Comparison of ENCODE assay signal across 12 mouse cellular contexts in genomic region chr7:25087256-25087912, GRCm38 (mm10). TPM values are rescaled to one million over a fixed set of nuclear protein-coding genes. Genes with fewer than 3 reads are reported as not detected.
DNase-seq lines count a peak whose midpoint lies in the region; ATAC-seq lines count a peak whose summit lies in the region.
"Had no signal": no experiment of that assay in that cellular context is flagged by ENCODE, and none has a peak within 500 bp of the region (broad histone marks: within the 10 kb centered on the region; RNA-seq: fewer than 3 reads in every experiment).

No protein-coding gene starts in this region.

- H3K27me3 ChIP-seq in midbrain, embryonic 10.5 days (ENCODE audit: low read depth, poor library complexity, severe bottlenecking): no peaks in the 10 kb centered on the region; the same call in 1 of the 2 replicates
- H3K27me3 ChIP-seq in midbrain, embryonic 16.5 days (ENCODE audit: control insufficient read depth, insufficient read depth, low read depth, low read length): no peaks in the 10 kb centered on the region
- H3K27me3 ChIP-seq in embryonic facial prominence, embryonic 13.5 days: no peaks in the 10 kb centered on the region; the same call in 1 of the 2 replicates
- no peaks in the 10 kb centered on the region for H3K27me3 ChIP-seq in midbrain, embryonic 13.5 days

- no peak overlapping the region for H3K4me2 ChIP-seq in midbrain, embryonic 16.5 days (ENCODE audit: low read length)
- no peak overlapping the region for H3K4me2 ChIP-seq in embryonic facial prominence, embryonic 13.5 days
- H3K4me2 ChIP-seq in midbrain, embryonic 13.5 days (replicated peaks): no peak overlapping the region
- H3K4me2 ChIP-seq: liver, embryonic 15.5 days had no signal

- H3K4me1 ChIP-seq in midbrain, embryonic 10.5 days: peaks cover 45% of the 10 kb centered on the region
- H3K4me1 ChIP-seq in midbrain, embryonic 16.5 days (ENCODE audit: control insufficient read depth, insufficient read depth, low read length): no peaks in the 10 kb centered on the region
- H3K4me1 ChIP-seq in embryonic facial prominence, embryonic 13.5 days: peaks cover 25% of the 10 kb centered on the region
- H3K4me1 ChIP-seq in midbrain, embryonic 13.5 days (replicated peaks): peaks cover 20% of the 10 kb centered on the region

- ATAC-seq in midbrain, embryonic 16.5 days: no peak
- ATAC-seq in embryonic facial prominence, embryonic 13.5 days (ENCODE audit: insufficient number of reproducible peaks, insufficient read depth, low FRiP score, low TSS enrichment, low read depth): no peak
- peak; percentile 44; the same call in 1 of the 2 replicates for ATAC-seq in midbrain, embryonic 13.5 days

- H3K9ac ChIP-seq in midbrain, embryonic 16.5 days (ENCODE audit: low read depth, low read length): no peak overlapping the region
- no peak overlapping the region for H3K9ac ChIP-seq in embryonic facial prominence, embryonic 13.5 days
- no peak overlapping the region for H3K9ac ChIP-seq in midbrain, embryonic 13.5 days (replicated peaks)
- H3K9ac ChIP-seq: liver, embryonic 15.5 days had no signal

- DNase-seq in adrenal gland, postnatal 14 days: peak; percentile 52
- DNase-seq in adrenal gland, adult 18-20 months (ENCODE audit: low spot score in 2 of 2): no peak
- DNase-seq in midbrain, embryonic 10.5 days (ENCODE audit: low spot score): peak; percentile 47
- no peak for DNase-seq in kidney, postnatal 4 days
- no peak for DNase-seq in kidney, adult 9 months
- DNase-seq: adrenal gland, postnatal 25 days; cerebellum, adult 8-10 months; gastrocnemius, postnatal 14 days had no signal

- peaks cover 51% of the 10 kb centered on the region for H3K36me3 ChIP-seq in midbrain, embryonic 10.5 days
- peaks cover 15% of the 10 kb centered on the region for H3K36me3 ChIP-seq in midbrain, embryonic 16.5 days (ENCODE audit: control insufficient read depth, insufficient read depth, low read length)
- H3K36me3 ChIP-seq in embryonic facial prominence, embryonic 13.5 days: peaks cover 39% of the 10 kb centered on the region
- peaks cover 46% of the 10 kb centered on the region for H3K36me3 ChIP-seq in midbrain, embryonic 13.5 days

- WGBS in midbrain, embryonic 10.5 days: 50% methylated on average over 10 of the region's 10 CpGs
- 56% methylated on average over 10 of the region's 10 CpGs for WGBS in midbrain, embryonic 16.5 days
- 43% methylated on average over 10 of the region's 10 CpGs for WGBS in embryonic facial prominence, embryonic 13.5 days
- WGBS in midbrain, embryonic 13.5 days: 51% methylated on average over 10 of the region's 10 CpGs

- H3K9me3 ChIP-seq in midbrain, embryonic 10.5 days (replicated peaks): no peaks in the 10 kb centered on the region
- H3K9me3 ChIP-seq in midbrain, embryonic 16.5 days (replicated peaks; ENCODE audit: control insufficient read depth, low read length, poor library complexity, severe bottlenecking): no peaks in the 10 kb centered on the region
- no peaks in the 10 kb centered on the region for H3K9me3 ChIP-seq in embryonic facial prominence, embryonic 13.5 days
- no peaks in the 10 kb centered on the region for H3K9me3 ChIP-seq in midbrain, embryonic 13.5 days
- H3K9me3 ChIP-seq: liver, embryonic 15.5 days had no signal

- H3K27ac ChIP-seq in midbrain, embryonic 10.5 days (replicated peaks): peak overlapping the region; percentile 79
- H3K27ac ChIP-seq in midbrain, embryonic 16.5 days (ENCODE audit: low read length): no peak overlapping the region
- 0 out of 2 replicates have a peak overlapping the region, but pooled peaks have one; percentile 28 for H3K27ac ChIP-seq in embryonic facial prominence, embryonic 13.5 days
- H3K27ac ChIP-seq in midbrain, embryonic 13.5 days: peak overlapping the region; percentile 28; the same call in 1 of the 2 replicates
- H3K27ac ChIP-seq: liver, embryonic 15.5 days had no signal

- H3K4me3 ChIP-seq in midbrain, embryonic 10.5 days: no peak overlapping the region
- no peak overlapping the region for H3K4me3 ChIP-seq in midbrain, embryonic 16.5 days (ENCODE audit: low read depth, low read length)
- H3K4me3 ChIP-seq in embryonic facial prominence, embryonic 13.5 days: no peak overlapping the region
- no peak overlapping the region for H3K4me3 ChIP-seq in midbrain, embryonic 13.5 days (replicated peaks)
- H3K4me3 ChIP-seq: liver, embryonic 15.5 days had no signal

RNA-seq across cellular contexts. Expression of gene Zfp574, which starts 15.0 kb away (rescaled TPM):
- 18.8 and 19.2 TPM in 2 replicates for total RNA-seq in adrenal gland, postnatal 14 days (2021)
- total RNA-seq in adrenal gland, adult 18-20 months (2021): 10 to 100 TPM; 18.6 to 19.6 TPM
- polyA plus RNA-seq in midbrain, embryonic 10.5 days (2016; fragmentation: Nextera tagmentation; extraction: Ambion mirVana): 44.4 and 45.3 TPM in 2 replicates
- 33.7 and 34.2 TPM in 2 replicates for polyA plus RNA-seq in midbrain, embryonic 16.5 days (2015; fragmentation: Nextera tagmentation; extraction: Ambion mirVana)
- 33.7 and 36.3 TPM in 2 replicates for polyA plus RNA-seq in embryonic facial prominence, embryonic 13.5 days (2015; fragmentation: Nextera tagmentation; extraction: Ambion mirVana)
- 36.1 and 36.4 TPM in 2 replicates for polyA plus RNA-seq in midbrain, embryonic 13.5 days (2015; fragmentation: Nextera tagmentation; extraction: Ambion mirVana)

RNA-seq across cellular contexts. Expression of gene Grik5, which starts 15.2 kb away (rescaled TPM):
- total RNA-seq in adrenal gland, postnatal 14 days (2021): 18.6 and 21.3 TPM in 2 replicates
- 10 to 100 TPM; 15.3 to 17.2 TPM for total RNA-seq in adrenal gland, adult 18-20 months (2021)
- polyA plus RNA-seq in midbrain, embryonic 10.5 days (2016; fragmentation: Nextera tagmentation; extraction: Ambion mirVana): 5.4 and 7.5 TPM in 2 replicates
- 14.2 and 15.5 TPM in 2 replicates for polyA plus RNA-seq in midbrain, embryonic 16.5 days (2015; fragmentation: Nextera tagmentation; extraction: Ambion mirVana)
- polyA plus RNA-seq in embryonic facial prominence, embryonic 13.5 days (2015; fragmentation: Nextera tagmentation; extraction: Ambion mirVana): 9.8 and 11.2 TPM in 2 replicates
- polyA plus RNA-seq in midbrain, embryonic 13.5 days (2015; fragmentation: Nextera tagmentation; extraction: Ambion mirVana): 14.0 and 19.4 TPM in 2 replicates

Comparison
In these comparisons a context has a peak if more than half of its experiments do, and no peak if none do; other contexts are left out.
1. DNase-seq: peak in adrenal gland, postnatal 14 days (single experiment) and midbrain, embryonic 10.5 days (single experiment); none in adrenal gland, adult 18-20 months (0 of 2), kidney, postnatal 4 days (0 of 2) and kidney, adult 9 months (single experiment).